Mouse (Mus musculus) CH12.LX (cell line): ENCODE measurements around the gene Atp5f1.

Experiments
- ELF1 ChIP-seq: IDR thresholded peaks from 2 replicates; pipeline ENCODE4 v1.6.1; 2014; ENCODE audit warnings: low read depth, mild to moderate bottlenecking, inconsistent platforms, low read length, improper control_type of control experiment
- POLR2AphosphoS2 ChIP-seq: IDR thresholded peaks from 2 replicates; pipeline ENCODE4 v1.6.1; 2011; ENCODE audit warnings: low read depth, low read length, improper control_type of control experiment

- TF ChIP-seq ELF1 (no peak), POLR2AphosphoS2 (no peak)
These were observed 50.9 kb downstream of the Atp5f1 start for GRCm38 (mm10) chr3:105908976-105909375.
